Mouse (Mus musculus): ENCODE data around the gene H2-Ob. TPM values are rescaled to one million over a fixed set of nuclear protein-coding genes. Genes with fewer than 3 reads are reported as not detected.
A peak's percentile ranks its signal among the peaks of the same experiment; 100 is the strongest.

The H2-Ob gene
- 59.1 to 84.6 TPM (median 63.2 TPM) in 3 replicates for total RNA-seq (2017)

DNA sequence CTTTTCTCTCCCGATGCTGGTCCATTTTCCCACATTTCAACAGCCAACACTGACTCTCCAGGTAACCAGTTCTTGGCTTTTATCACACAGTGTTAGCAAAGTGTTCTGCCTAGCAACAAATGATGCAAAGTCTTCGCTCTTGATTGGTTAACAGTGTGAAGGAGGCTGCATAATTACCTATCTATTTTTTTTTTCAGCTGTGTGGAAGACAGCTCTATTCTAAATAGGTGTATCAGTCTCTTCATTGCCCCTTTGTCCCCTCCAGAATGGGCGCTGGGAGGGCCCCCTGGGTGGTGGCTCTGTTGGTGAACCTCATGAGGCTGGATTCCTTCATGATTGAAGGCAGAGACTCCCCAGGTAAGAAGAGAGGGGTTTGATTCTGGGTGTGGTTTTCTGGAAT lies at the start of gene H2-Ob:
Gene H2-Ob, plus strand, starts transcription at position 198 of the 400 bp plus-strand sequence.
- ATAC-seq (replicated peaks; ENCODE audit: insufficient number of reproducible peaks, low FRiP score, low TSS enrichment, poor library complexity, severe bottlenecking): peak; percentile 23; the same call in 1 of the 2 replicates

DNA sequence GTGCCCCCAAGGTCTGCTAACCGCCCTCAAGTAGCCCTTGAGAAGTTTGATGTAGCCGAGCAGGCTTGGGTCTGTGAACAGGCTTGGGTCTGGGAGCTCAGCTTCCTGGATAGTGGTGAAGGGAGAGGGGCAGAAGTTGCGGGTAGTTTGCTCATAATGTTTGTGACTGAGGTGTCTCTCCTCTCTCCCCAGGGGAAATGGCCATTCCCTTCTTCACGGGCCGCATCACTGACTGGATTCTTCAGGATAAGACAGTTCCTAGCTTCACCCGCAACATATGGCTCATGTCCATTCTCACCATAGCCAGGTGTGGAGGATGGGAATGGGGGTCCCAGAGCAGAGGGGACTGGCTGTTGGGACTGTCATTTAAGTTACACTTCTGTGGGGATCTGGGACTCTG lies 49.7 kb upstream of the H2-Ob start:
- ATAC-seq (replicated peaks; ENCODE audit: insufficient number of reproducible peaks, low FRiP score, low TSS enrichment, poor library complexity, severe bottlenecking): no peak

DNA sequence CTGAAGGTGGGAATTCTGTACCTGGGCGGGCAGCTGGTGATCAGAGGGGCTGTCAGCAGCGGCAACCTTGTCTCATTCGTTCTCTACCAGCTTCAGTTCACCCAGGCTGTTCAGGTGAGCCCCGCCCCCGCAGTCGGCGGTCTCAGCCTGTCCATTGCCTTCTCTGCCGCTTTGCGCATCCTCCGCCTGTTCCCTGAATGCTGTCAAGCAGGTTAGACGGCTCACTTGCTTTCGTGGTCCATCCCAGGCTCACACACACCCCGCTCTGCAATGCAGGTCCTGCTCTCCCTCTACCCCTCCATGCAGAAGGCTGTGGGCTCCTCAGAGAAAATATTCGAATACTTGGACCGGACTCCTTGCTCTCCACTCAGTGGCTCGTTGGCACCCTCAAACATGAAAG lies 45.9 kb upstream of the H2-Ob start:
- ATAC-seq (replicated peaks; ENCODE audit: insufficient number of reproducible peaks, low FRiP score, low TSS enrichment, poor library complexity, severe bottlenecking): no peak

DNA sequence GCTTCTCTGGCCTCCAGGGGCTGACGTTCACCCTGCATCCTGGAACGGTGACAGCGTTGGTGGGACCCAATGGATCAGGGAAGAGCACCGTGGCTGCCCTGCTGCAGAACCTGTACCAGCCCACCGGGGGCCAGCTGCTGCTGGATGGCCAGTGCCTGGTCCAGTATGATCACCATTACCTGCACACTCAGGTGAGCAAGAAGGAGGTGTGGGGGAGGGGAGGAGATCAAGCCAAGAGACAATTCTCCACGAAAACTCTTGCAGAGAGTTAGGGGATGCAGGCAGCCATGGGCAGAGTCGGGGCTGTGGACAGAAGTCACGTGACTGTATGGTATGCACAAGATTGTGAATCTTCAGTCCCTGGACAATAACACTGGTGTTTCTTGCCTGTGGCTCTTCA lies 45.2 kb upstream of the H2-Ob start:
- ATAC-seq (replicated peaks; ENCODE audit: insufficient number of reproducible peaks, low FRiP score, low TSS enrichment, poor library complexity, severe bottlenecking): no peak

DNA sequence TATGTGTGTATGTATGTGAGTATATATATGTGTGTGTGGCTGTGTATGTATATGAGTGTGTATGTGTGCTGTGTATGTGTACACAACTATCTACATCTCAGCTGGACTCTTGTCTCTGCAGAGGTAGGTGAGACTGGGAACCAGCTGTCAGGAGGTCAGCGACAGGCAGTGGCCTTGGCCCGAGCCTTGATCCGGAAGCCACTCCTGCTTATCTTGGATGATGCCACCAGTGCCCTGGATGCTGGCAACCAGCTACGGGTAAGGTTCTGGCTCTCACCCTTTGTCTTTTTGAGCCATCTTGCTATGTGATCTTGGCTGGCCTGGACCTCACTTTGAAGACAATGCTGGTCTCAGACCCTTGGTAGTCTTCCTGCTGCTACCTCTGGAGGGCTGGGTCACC lies 44.0 kb upstream of the H2-Ob start:
- ATAC-seq (replicated peaks; ENCODE audit: insufficient number of reproducible peaks, low FRiP score, low TSS enrichment, poor library complexity, severe bottlenecking): no peak

DNA sequence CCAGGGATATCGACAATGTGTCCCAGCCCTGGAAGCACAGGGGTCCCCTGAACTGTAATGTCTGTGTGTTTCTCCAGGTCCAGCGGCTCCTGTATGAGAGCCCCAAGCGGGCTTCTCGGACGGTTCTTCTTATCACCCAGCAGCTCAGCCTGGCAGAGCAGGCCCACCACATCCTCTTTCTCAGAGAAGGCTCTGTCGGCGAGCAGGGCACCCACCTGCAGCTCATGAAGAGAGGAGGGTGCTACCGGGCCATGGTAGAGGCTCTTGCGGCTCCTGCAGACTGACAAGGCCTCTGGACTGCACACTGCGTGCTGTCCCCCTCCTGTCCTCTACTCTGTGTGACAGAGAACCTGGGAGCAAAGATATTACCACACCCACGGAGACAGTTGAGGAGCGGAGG lies 42.2 kb upstream of the H2-Ob start:
- ATAC-seq (replicated peaks; ENCODE audit: insufficient number of reproducible peaks, low FRiP score, low TSS enrichment, poor library complexity, severe bottlenecking): 0 out of 2 replicates have a peak, but pooled peaks have one; percentile 20

DNA sequence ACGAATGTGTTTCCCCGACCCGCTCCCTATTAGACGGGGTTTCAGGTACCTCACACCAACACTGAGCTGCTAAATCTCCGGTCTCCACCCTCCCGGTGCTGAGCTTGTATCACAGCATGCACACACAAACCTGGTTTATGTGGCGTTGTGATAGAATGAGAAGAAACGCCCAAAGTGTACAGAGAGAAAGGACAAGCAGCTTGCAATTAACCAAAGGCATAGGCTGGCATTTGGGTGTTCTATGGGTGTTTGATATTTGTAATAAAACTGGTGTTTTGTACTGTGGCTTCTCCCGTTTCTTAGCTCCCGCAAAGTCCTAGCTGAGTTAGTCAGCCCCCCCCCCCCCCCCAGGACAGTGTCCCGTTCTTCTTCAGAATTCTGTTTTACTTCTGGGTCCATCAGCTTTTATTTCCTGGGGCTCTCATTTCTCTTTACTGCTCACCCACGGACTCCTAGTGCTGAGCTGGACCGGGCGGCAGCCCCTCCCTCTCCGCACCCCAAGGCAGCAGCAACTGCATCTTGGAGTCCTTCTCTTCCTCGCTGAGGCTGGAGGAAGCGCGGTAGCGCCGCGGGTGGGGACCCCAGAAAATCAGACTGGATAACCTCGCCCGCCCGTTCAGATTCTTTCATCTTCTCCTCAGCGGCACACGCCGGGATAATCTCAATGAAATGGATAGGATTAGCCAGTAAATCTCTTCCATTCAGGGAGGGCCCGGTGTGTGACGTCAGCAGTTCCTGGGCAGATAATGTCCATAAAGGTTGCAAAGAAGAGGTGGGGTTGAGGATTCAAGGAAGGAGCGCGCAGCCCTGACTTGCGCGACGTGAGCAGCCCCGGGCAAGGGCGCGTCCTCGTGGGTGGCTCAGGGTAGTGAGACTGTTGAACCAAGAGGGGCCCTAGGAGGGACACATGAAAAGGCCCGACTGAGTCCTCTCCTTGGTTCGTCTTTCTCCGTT lies 41.5 kb upstream of the H2-Ob start, which contains the start of gene Psmb8:
Gene Psmb8, plus strand, starts transcription at position 781 of the 954 bp plus-strand sequence.
- ATAC-seq (replicated peaks; ENCODE audit: insufficient number of reproducible peaks, low FRiP score, low TSS enrichment, poor library complexity, severe bottlenecking): peak; percentile 77

DNA sequence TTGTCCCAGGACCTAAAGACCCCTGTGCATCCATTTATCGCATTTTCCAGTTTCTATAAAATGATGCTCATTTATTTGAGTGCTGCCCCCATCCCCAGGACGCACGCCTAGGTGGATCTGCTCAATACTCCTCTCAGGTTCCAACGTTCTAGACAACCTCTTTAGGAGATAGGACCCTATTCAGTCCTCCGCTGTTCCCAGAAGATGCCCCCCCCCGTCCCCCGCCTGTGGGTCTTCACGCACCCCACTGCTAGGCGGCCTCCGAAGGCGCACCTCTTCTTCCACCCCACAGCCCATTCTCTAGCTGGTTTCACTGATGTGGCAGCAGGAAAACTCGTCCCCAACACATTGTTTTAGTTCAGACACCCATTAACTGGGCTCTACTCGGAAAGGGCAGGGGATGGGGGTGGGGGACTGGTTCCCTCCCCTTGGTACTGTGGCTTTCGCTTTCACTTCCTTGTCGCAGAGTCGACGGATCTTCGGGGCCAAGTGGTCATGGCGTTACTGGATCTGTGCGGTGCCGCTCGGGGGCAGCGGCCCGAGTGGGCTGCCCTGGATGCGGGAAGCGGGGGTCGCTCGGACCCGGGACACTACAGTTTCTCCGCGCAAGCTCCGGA lies 40.7 kb upstream of the H2-Ob start:
- ATAC-seq (replicated peaks; ENCODE audit: insufficient number of reproducible peaks, low FRiP score, low TSS enrichment, poor library complexity, severe bottlenecking): peak; percentile 72

DNA sequence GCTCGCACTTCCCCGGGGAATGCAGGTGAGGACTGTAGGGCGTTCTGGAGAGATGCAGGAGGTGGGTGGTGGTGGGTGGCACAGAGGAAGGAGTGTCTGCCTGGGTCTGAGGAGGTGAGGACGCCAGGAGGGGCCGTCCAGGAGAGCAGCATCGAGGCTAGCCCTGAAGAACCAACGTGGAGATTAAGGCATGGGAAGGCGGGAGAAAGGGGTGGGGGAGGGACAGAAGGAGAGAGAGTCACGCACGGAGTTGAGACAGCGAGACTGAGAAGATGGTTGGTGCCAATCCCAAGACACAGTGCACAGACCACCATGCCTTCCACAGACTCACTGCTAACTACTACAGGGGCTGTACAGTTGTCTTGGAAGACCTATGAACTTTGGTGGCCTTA lies 40.2 kb upstream of the H2-Ob start:
- no peak for ATAC-seq (replicated peaks; ENCODE audit: insufficient number of reproducible peaks, low FRiP score, low TSS enrichment, poor library complexity, severe bottlenecking)

DNA sequence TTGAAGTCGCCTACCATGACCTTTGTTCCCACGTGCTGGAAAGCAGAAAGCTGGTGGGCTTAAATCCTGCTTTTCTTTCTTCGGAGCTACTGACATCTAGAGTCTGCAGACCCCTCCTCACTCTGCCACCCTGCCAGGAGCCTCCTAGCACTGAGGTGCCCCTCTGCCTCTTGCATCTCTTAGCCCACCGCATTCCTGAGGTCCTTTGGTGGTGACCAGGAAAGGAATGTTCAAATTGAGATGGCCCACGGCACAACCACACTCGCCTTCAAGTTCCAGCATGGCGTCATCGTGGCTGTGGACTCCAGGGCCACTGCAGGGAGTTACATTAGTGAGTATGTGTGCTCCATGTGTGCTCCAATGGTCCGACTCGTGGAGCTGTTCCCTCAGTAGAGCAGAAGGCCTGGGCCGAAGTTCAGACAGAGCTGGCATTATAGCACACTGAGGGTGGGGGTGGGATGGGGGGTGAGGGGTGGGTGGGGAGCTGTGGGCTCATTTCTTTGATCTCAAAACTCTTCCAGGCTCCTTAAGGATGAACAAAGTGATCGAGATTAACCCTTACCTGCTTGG lies 39.6 kb upstream of the H2-Ob start:
- no peak for ATAC-seq (replicated peaks; ENCODE audit: insufficient number of reproducible peaks, low FRiP score, low TSS enrichment, poor library complexity, severe bottlenecking)

DNA sequence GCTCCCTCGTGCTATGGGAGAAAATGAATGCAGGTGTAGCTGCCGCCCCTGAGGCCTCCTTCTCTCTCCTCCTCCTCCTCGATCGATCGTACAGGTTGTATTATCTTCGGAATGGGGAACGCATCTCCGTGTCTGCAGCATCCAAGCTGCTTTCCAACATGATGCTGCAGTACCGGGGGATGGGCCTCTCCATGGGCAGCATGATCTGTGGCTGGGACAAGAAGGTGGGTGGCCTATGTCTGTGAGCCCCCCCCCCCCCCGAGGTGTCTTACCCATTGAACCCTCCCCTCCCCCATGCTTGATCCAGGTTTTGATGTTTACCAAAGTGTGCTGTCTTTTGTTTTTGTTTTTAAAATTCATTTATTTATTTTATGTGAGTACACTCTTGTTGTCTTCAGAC lies 38.7 kb upstream of the H2-Ob start:
- no peak for ATAC-seq (replicated peaks; ENCODE audit: insufficient number of reproducible peaks, low FRiP score, low TSS enrichment, poor library complexity, severe bottlenecking)

DNA sequence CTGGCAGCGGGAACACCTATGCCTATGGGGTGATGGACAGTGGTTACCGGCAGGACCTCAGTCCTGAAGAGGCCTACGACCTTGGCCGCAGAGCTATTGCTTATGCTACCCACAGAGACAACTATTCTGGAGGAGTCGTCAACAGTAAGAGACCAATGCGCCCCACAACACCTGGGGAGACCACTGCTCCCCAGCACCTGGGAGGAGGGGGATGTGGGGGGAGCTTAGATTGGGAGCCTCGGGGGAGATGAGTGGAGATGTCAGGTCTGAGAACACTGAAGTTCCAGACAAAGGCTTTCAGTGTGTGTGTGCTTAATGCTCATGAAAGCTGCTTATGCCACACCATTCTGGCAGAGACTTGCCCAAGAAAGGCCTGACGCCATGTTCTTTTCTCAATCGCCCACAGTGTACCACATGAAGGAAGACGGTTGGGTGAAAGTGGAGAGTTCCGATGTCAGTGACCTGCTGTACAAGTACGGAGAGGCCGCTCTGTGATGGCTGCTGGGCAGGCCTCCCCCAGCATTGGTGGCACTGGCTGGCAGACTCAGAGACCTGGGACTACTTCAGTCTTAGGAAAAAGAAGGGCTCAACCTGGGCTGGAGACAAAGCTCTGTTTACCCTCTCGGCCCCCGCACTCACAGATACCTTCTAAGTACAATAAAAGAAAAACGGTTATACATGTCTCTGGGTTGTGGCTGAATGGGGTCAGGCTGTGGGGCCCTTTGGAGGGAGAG lies 37.8 kb upstream of the H2-Ob start:
- ATAC-seq (replicated peaks; ENCODE audit: insufficient number of reproducible peaks, low FRiP score, low TSS enrichment, poor library complexity, severe bottlenecking): no peak

DNA sequence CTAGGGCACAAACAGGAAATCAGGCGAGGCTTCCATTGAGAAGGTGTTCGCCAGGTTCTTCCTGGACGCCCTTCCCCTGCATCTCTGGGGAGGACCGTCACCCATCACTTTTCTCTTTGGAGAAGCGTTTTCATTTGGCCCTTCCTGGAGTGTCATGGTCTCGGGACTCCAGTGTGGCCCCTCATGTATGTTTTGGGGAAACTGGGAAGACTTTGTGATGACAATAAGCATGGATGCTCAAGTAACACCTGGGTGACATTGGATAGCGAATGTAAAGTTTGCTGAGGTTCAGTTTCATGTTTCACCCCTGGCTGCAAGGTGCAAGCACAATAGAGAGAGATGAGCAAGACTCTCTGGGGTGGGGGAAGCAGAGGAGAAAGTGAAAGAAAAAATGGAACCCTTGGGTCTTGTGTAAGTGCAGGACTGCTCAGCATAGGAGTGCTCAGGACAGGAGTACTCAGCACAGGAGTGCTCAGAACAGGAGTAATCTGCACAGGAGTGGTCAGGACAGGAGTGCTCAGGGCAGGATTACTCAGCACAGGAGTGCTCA lies 37.1 kb upstream of the H2-Ob start:
- no peak for ATAC-seq (replicated peaks; ENCODE audit: insufficient number of reproducible peaks, low FRiP score, low TSS enrichment, poor library complexity, severe bottlenecking)

DNA sequence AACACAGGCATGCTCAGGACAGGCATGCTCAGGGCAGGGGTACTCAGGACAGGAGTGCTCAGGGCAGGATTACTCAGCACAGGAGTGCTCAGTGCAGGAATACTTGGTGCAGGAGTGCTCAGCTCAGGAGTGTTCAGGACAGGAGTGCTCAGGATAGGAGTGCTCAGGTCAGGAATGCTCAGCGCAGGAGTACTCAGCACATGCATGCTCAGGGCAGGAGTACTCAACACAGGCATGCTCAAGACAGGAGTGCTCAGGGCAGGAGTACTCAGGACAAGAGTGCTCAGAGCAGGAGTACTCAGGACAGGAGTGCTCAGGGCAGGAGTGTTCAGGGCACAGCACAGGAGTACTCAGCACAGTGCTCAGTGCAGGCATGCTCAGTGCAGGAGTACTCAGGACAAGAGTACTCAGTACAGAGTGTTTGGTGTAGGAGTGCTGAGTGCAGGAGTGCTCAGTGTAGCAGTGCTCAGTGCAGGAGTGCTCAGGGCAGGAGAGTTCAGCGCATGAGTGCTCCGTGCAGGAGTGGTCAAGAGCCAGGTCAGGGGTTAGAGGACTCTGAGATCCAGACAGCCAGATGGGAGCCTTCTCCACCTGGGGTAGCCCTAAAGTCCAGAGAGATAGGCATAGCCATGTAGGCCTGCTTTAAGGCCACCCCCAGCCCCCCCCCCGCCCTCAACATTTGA lies 35.8 kb upstream of the H2-Ob start:
- no peak for ATAC-seq (replicated peaks; ENCODE audit: insufficient number of reproducible peaks, low FRiP score, low TSS enrichment, poor library complexity, severe bottlenecking)

DNA sequence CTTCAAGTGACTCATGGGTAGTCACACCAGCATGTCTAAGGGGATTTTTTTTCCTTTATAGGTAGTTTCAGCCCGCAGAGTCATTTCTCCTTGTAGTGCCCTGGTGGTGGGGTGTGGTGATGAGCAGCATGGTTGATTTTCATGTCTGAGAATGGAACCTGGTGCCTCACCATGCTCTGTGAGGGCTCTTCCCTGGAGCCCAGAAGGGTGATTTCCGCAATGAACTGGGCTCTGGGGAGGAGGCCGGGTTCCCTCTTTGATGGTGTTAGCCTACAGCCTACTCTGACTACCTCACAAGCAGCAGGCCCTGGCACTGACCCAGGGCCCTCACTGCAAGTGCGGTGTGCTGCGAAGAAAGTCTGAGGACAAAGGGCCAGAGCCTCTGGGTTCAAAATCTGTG lies 35.3 kb upstream of the H2-Ob start, which contains the start of gene Tap2:
Gene Tap2, plus strand, starts transcription at position 84 of the 400 bp plus-strand sequence.
- no peak for ATAC-seq (replicated peaks; ENCODE audit: insufficient number of reproducible peaks, low FRiP score, low TSS enrichment, poor library complexity, severe bottlenecking)

DNA sequence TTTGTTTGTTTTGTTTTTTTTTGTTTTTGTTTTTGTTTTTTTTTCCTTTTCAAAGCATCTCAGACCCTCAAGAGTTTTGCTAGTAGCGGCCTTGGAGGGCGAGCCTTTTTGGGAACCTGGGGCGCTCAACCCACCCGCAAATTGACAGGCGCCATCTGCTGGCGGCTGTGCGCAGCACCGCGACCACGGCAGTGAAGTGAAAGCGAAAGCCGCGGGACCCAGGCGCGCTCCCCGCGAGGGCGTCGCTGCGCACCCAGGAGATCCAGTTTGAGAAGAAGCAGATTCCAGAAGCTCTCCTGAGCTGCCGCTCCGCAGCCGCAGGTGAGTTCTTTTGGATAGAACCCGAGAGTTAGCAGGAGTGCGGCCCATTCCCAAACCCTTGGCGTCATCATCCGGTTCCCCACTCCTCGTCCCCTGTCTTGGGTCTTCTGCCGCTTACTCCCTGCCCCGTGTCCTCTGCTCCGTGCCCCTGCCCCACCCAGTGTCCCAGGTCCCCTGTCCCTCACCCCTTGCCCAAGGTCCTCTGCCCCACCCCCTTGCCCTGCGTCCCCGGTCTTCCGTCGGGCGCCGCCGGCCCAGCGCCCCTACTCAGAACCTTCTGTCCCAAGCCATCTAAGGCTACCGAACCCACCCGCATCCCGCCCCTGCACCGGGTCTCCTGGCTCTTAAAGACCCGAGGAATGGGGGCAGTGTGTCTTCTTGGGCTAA lies 34.2 kb upstream of the H2-Ob start:
- peak; percentile 65 for ATAC-seq (replicated peaks; ENCODE audit: insufficient number of reproducible peaks, low FRiP score, low TSS enrichment, poor library complexity, severe bottlenecking)

DNA sequence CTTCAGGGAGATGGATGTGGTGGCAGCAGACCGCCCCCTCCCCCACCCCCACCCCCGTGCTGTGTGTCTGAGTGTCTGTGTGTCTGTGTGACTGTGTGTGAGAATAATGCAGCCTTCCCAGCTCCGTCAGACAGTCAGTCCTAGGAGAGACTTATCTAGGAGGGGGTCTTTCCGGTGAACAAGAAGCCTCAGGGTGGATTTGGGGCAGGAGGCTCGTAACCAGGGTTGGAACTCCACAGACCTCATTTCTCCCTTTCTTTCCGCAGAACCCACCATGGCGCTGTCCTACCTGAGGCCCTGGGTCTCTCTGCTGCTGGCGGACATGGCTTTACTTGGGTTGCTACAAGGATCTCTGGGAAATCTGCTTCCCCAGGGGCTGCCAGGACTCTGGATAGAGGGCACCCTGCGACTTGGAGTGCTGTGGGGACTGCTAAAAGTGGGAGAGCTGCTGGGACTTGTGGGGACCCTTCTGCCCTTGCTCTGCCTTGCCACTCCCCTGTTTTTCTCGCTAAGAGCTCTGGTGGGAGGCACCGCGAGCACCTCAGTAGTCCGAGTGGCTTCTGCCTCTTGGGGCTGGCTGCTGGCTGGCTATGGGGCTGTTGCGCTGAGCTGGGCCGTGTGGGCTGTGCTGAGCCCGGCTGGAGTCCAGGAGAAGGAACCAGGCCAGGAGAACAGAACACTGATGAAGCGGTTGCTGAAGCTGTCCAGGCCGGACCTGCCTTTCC lies 33.5 kb upstream of the H2-Ob start:
- ATAC-seq (replicated peaks; ENCODE audit: insufficient number of reproducible peaks, low FRiP score, low TSS enrichment, poor library complexity, severe bottlenecking): no peak
